Mouse (Mus musculus) frontal cortex, adult (tissue): ENCODE measurements around the gene Asb5.
"Not testable (repeated sequence)": the region's sequence is repeated elsewhere in the genome, so short reads cannot be mapped to it uniquely, and the experiment has no call there.

Source experiments
- ATAC-seq: cut with Nextera tagmentation; 2 replicates; pipeline ENCODE4 v1.9.2; 2017; ENCODE audit warnings: mild to moderate bottlenecking, moderate library complexity, mixed read lengths; ENCODE audit not compliant: low TSS enrichment

Gene Asb5

DNA sequence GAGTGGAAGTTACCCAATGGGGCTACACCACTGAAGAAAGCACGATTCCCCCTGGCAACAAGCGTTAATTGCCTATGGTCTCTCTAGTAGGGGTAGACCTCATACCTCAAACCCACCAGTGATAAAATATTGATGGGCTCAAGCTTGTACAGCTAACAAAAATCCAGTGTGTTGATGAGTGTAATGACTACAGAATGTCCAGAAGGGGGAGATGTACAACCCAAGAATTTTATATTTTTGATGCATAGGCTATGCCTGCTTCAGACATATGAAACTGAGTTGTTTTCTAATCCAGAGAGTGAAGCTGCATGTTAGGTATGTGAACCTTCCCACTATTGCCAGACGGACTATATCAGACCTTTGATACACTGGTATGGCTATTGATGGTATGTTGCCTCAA, 7.9 kb downstream of the Asb5 start:
- ATAC-seq: peak; percentile 91

DNA sequence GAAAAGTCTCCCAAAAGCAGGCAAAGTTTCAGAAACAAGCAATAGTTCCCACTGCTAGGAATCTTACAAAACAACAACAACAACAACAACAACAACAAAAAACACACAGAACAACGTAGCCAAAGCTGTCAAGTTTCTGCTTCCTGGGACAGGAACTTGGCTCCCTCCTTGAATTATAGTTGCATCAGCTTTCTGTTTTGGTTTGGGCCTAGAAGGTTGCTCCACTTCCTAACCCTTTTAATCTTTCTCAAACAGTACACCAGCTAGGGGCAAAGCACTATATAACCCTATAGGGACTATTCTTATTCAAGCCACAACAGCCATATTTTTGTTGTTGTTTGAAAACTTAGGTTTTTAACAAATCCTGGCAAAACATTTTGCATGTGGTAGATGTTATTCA, 12.0 kb downstream of the Asb5 start:
- ATAC-seq: no peak

DNA sequence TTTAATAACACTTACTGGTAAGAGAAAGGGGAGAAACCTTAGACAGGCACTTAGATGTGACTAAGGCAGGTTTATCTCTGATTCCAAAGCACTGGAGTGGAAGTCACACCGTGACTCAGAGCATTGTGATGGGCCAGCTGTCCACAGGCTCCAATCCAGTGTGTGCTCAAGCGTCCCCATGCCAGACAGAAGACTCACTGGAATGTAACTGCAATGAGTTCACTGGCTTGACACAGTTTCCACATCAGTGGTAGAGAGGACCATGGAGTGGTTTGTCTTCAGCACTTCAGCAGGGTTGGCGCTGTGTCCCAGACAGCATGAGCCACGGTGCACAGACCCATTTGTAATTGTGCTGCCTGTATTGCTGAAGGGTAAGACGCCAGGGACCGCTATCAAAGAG, 19.0 kb downstream of the Asb5 start:
- ATAC-seq: peak; percentile 64

DNA sequence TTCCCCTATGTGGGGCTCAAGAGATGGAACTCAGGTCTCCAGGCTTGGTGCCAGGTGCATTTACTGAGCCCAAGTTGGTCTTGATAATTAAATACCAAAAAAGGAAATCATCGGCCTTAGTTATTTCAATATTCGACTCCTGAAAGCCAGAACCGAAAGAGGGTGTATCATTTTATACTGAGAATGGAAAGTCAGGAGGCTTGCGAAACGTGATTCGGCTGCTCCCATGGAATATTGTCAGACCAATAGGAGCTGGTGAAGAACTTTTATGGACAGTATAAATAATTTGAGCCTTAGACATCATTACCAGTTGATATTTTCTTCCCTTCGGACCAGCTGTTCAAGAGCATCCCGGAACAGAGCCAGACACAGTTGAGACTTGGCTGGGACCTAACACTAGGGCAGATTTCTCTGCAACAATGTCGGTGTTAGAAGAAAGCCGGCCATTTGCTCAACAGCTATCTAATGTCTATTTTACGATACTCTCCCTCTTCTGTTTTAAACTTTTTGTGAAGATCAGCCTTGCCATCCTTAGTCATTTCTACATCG, 20.7 kb downstream of the Asb5 start:
- no peak for ATAC-seq

DNA sequence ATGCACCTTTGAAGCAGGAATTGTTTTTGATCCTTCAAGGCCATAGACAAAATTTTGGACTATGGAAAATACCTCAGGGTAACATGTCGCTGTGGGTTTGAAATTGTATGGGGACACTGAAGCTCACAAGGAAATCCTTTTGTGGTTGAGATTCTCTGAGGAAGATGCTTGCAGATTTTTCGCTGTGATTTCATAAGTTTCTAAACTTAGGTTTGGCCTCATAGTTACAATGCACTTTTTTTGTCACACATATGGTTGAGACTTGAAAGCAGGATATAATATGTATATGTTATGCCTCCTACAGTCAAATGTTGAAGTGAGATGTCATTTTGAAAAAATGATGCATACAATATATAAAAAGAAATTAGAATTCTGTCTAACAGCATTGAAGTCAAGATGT, 25.5 kb downstream of the Asb5 start:
- peak; percentile 93 for ATAC-seq

DNA sequence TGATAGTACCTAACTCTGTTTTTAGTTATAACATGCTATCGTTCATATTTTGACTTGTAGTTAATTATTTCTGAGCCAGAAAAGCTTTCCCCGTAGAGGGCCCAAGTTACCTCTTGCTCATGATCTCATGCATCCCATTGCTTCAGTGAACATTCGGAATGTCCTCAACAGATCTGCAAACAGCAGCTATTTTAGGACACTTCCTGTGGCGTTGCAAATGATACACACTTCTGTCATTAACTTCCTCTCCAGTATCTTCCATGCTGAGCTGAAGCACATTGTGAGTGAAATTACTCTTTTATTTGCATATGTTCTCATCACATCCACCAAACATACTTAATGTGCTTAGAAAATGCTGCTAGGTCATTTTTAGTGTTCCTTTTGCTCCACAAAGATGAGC, 32.8 kb downstream of the Asb5 start:
- peak; percentile 22; the same call in 1 of the 2 replicates for ATAC-seq

DNA sequence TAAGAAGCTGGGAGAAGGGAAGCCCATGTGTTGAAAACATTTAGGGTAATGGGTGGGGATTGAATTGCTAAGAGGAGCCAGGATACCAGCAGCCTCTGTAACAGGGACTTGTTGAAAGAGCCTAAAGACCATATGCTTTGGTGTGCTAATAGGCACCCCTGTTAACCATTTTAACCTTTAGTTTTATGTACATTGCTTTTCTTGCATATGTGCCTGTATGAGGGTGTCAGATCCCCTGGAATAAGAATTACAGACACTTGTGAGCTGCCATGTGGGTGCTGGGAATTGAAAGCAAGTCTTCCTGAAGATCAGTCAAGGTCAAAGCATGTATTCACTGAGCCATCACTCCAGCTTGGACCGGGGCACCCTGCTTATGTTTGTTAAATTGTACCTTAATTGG, 35.8 kb downstream of the Asb5 start:
- no peak for ATAC-seq

DNA sequence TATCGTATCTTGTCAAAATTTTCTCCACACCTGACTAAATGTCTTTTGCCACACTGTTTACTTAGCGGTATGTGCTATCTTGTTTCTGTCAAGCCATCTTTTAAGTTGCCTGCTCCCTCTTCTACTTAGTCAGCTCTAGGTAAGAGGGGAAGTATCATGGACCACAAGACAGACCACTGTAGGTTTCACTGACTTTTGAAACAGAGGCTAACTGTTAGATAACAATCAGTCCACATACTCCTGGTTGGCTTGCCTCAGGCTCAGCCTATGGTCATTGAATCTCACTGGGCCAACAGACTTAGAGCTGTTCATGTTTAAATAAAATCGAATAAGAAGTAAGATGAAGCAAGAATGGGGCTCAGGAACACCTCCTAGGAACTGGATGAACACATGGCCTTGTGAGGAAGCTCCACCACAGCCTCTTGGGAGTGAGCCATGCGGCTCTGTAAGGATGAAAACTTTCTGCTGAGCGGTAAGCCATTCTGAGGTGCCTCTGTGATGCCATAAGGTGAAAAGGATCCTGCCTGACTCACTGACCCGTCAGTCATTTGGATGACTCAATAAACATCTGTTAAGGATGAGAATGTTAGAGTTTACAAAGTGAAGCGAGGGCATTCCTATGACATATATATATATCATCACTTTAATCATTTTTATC, 36.4 kb downstream of the Asb5 start:
- ATAC-seq: no peak

DNA sequence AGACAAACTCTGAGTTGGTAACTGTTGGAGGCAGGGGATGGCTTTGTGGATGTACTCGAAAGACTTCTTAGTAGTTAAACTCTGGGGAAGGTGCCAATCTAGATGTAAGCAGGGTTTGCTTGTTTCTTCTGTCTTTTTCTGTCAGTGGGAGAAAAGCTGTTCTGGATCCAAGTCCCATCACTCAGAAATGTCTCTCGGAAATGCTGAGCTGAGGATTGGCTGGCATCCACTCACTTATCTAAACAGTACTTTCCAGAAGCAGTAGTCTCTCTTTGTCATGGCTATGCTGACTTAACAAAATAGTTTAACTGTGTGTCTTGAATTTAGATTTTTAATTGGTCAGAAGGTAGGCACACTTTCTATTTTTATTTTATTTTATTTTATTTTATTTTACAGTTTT, 37.8 kb downstream of the Asb5 start:
- peak; percentile 56 for ATAC-seq

DNA sequence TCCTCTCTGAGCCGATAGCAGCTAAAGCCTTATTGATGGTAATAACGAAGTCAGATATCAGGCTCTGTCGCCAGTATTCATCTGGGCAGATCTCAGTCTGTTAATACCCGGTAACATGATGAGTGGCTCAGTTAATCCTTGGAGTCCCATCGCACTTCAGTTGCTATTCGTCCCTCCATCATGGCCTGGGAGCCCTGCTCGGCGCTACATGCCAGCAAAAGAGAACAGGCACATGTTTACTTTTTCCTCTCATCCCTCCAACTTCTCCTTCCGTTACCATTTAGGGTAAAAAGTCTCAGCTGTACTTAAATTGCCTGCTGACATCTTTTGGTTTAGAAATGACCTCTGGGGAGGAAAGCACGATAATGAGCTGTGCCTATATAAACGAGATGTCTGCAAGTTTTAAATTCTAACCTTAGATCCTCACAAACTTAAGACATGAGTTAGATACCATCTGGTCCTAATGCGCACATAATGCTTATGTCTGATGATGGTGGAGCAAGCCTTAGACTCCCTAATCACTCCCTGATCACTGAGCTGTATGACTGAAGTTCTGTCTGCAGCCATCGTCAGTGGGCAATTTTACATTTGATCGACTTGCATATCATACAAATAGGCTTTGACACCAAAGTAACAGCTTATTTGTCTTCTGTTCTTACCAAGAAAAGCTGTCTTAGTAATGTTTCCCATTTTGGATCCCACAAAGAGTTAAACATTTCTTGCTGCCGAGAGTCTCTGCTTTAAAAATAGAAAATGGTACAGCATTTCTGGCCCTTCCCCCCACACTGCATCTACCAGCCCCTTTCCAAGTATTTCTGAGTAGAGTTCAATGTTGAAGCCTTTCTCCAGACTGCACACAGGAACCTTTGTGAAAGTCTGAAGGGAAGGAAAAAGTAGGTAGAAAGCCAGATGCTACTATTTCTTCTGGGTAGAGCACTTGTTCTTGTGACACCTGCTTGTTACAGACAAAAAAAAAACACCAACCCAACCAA, 41.5 kb downstream of the Asb5 start:
- peak; percentile 59 for ATAC-seq

DNA sequence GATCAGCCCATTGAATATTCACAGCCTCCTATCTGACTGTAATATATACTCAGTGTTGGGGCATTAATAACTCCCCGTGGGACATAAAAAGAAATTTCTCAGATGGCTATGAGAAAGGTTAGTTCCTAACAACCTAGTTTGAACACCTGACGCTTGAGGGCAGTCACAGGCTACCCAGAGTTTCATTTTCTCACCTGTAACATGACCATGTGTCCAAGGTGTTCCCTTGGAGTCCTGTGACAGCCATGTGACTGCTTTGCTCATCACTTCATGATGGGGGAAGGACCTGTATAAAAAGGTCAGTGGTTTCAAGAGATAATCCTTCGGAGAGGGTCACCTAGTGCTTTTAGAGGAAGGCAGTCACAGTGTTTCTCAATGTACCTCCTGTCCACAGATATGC, 52.1 kb downstream of the Asb5 start:
- no peak for ATAC-seq

DNA sequence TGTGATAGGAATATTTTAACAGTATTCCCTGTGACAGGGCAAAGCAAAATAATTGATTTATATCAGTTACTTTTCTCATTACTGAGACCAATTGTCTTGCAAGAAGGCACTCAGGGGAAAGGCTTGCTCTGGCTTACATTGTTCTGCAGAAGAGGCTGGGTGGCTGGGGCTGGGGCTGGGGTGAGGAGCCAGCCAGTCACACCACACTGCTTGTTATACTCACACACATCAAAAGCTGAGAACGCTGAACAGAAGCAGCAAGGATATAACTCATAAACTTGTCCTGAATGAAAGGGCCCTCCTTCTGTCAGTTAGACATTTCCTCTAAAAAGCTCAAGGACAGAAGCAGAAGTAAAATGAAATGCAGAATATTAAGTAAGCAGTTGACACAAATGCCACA, 53.5 kb downstream of the Asb5 start:
- no peak for ATAC-seq

DNA sequence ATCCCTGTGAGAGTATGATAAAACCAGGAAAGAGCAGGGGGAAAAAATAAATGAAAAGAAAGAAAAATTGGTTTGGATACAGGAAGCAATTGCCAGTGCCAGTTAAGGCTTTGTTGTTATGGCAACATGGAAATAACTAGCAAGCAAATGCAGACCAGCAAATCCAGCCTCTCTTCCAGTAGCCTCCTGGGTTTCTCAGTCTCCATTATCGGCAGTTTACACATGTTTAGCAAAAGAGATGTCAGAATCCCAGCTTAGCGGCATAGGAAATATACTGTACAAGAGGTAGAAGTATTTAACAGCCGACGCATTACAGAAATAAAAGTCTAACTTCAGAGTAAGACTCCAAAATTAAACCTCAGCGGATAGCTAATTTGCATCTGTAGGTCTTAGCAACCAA, 65.3 kb downstream of the Asb5 start:
- ATAC-seq: peak; percentile 81

DNA sequence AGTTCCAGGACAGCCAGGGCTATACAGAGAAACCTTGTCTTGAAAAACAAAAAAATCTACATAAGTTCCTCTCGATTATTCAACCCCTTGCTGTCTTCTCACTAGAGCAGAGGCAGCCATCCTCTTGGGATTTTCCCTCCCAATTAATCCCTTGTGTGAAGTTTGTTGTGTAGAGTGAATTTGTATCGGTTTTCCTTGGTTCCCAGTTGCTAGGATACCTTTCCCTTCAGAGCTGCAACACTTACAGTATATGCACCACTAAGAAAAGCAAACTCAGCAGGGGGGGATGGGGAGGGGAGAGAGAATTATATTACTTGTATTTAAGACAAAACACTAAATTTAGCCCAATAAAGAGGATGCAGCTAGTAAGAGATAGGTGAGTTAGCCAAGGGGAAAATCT, 66.7 kb downstream of the Asb5 start:
- ATAC-seq: no peak

DNA sequence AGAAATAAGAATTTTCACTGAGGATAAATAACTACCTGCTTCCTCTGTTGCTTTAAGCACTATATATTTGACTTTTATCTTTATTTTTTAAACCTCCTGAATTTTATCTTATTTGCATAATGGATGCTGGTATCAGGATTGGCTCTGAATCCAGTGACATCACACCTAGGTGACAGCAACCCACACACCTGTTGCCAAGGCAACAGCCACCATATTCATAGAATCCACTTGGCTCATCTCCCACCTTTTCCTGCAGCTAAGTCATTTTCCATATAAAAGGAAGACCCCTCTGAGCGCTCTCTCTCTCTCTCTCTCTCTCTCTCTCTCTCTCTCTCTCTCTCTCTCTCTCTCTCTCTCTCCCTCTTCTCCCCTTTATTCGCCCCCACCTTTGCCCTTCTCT, 67.6 kb downstream of the Asb5 start:
- ATAC-seq: no peak

DNA sequence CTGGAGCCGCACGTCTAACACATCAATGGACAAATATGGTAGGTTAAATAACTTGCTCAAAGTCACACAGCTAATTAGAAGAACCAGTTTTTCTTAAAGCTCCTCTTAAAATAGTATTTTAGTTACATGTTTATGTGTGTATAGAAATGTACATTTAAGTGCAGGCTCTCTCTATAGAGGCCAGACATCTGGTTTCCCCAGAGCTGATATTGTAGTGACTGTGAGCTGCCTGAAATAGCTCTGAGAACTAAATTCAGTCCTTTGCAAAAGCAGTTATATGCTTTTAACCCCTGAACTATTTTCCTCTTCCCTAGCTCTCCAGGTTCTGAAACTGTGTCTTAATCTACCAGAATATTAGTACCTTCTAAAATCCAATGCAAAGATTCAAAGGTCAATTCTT, 68.0 kb downstream of the Asb5 start:
- ATAC-seq: peak; percentile 5; the same call in 1 of the 2 replicates

DNA sequence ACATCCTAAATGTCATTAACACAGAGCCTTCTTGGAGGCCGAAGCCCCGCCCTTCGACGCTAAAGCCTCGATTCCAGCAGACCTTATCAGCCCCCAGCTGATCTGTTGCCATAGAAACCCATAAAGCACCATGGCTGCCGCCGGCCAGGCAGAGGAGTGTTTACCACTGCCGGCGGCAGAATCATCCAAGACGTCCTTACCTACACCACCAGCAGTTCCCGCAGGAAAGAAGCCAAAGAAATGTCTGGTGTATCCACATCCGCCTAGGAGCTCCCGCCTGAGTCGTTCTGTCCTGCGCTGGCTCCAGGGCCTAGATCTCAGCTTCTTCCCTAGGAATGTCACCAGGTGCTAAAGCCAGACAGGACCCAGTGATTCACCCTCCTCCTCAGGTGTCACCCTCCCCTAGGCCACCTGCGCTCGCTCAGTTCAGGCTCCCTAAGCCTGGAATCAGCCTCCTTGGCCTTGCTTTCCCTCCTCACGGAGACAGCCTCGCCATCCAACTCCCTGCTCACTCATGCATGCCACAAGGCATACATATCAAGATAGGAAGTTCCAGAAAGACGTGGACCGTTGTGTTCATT, 71.4 kb downstream of the Asb5 start, which contains the start of gene Spata4:
Gene Spata4, plus strand, starts transcription at position 111 of the 581 bp plus-strand sequence.
- ATAC-seq: peak; percentile 78

DNA sequence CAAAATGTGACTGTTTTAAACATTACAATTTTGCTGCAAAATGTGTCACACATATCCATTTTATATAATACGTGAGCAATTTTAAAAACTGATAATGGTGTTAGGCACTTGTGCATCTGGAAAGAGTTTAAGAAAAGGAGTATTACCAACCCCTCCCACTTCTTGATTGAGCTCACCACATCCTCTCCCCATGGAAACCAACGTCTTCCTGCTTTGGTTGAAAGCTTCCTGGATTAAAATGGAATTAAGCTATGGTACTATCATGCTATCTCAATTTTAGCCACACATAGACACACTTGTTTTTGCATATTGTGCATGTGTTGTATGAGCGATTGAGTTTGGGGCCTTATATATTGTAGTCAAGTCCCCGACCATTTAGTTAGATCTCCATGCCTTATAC, 74.1 kb downstream of the Asb5 start:
- ATAC-seq: no peak

DNA sequence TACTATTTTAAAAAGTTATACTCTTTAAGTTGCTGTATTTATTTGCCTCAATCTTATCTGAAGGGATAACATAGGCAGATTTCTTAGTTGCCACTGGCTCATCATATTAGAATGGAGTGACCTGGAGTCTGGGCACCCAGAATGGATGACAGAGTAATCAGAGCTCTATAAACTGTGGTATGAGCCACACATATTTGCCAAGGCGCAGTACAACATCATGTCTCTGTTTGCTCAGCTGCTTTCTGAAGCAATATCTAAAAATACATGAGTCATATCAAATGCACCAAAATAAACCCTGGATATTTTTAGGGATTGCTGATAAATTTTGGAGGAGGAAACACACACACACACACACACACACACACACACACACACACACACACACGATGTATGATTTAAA, 80.0 kb downstream of the Asb5 start:
- ATAC-seq: peak; percentile 57

DNA sequence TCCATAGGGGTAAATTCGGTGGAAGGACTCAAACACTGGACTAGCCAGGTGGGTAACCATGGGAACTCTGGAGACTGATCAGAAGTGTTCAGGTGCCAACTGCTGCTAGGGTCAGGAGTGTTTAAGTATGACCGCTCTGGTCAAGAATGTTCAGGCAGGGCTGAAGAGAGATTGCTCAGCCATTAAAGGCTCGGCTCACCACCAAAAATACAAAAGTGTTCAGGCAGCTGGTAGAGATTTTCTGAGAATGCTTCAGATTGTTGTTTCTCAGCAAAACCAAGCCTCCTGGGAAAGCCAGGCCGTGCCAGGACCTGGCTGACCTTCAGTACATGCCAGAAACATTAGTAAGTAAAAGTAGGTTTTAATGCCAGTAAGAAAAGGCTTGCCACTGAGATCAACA, 80.9 kb downstream of the Asb5 start:
- ATAC-seq: no peak

DNA sequence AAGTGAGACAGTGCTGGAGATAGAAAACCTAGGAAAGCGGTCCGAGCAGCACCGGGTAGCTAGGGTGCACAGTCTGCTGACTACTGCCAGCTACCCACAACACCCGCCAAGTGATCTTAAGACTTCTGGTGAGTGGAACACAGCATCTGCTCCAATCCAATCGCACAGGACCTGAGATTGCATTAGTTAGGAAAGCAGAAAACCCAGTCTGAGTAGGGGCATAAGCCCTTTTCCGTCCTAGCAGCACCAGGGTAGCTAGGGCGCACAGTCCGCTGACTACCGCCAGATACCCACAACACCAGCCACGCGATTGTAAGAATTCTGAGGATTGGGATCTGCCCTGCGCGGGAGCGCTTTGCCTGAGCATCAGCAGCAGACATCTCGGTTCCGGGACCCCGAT, 87.3 kb downstream of the Asb5 start:
- ATAC-seq: not testable (repeated sequence)
